Mouse (Mus musculus): ENCODE data around the gene Abca7.
"Not testable (repeated sequence)": the region's sequence is repeated elsewhere in the genome, so short reads cannot be mapped to it uniquely, and the experiment has no call there.

Abca7 gene

DNA sequence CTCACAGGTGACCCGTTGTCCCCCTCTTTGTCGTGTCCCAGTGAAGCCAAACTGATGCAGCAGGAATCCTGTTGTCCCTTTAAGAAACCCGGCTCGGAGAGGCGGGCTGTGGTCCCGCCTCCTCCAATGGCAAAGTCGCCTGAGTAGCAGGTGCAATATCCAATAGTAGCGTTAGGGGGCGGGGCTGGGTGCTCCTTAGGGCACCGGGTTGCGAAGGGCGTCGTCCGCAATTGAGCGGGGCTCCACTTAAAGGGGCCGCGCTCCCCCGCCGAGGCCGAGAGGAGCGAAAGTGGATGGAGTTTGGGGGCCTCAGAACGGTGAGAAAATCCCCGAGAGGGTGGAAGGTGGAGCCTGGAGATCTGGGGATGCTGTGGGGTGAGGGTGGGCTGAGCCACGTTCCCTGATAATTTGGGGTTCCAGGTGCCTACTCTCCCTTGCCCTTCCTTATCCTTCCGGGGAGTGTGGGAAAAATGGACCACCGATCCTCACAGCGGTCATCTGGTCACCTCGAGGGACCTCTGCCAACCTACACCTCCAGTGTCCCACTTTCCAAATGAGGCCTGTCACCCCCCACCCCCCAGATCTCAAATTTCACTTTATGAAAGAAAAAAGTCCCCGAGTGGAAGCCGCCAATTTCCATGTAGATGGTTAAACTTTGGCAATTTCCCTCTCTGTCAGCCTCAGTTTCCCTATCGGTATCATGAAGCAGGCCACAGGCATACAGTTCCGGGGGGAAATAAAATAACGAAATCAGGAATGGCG, at the start of gene Abca7:
Gene Abca7, plus strand, starts transcription at position 223 of the 762 bp plus-strand sequence.
- DNase-seq = peak; percentile 97

DNA sequence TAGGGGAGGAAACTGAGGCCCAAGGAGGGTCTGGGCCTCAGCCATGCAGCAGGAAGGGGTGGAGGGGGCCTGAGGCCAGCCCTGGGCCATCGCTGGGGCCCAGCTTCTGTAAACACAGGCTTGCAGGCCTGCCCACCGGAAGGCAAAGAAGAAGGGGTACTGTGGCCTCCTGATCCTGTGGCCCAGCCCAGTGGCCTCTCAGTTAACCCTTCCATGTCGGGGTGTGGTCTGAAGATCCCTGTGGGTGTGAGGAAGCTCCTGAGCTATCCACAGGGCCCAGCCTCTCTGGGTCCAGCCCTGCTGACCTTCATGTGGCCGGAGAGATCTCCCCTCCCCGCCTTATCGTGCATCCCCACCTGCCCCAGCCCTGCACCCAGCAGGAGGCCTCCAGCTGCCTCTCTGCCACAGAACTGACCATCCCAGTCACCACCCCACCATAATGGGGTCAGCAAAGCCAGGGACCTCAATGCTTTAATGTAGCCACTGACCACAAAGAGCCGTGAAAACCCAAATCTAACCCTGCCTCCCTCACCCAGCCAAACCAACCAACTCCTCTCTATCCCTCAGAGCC, 49.5 kb upstream of the Abca7 start:
- no peak for DNase-seq

DNA sequence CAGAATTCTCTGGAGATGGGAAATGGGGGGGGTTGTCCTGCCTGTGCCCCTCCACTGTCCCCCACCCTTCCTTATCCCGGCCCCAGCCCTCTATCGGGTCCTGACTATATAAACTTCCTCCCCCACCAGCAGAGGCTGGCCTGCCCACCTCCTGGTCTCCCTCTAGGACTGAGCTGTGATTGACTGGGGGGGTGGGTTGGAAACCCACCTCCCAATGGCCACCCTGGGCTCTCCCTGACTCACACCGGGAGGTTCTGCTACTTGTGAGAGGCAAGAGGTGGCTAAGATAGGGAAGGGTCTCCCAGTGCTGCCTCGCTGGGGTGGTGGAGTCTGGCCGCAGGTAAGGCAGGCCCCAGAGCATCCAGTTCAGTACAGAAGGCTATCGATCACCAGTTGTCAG, 48.8 kb upstream of the Abca7 start:
- no peak for DNase-seq

DNA sequence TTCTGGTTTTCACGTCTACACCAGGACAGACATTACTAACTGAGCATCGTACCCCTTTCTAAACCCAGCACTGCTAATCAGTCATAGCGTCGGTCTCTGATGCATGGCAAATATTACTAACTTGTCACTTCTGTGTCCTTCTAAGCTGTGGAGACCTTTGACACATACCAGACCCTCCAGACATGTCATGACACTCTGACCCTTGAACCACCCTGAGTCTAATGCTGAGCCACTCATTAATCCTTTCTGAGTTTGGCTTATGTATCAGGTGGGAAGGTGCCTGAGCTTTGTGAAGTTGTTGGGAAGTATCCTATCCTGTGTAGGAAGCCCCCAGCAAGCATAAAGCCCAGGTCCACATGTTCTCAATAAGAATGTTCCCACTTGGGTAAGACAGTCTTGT, 46.4 kb upstream of the Abca7 start:
- peak; percentile 77 for DNase-seq

DNA sequence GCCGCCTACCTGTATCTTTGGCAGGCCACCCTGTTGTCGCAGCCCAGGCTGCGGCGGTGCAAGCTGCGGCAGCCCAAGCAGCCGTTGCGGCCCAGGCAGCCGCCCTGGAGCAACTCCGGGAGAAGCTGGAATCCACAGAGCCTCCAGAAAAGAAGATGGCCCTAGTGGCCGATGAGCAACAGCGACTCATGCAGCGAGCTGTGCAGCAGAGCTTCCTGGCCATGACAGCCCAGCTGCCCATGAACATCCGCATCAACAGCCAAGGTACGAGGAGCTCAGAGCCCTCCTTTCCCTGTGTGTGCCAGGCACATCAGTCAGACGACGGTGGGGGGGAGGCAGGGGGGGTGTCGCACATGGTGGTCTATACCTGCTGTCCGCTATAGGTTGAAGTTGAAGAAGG, 45.6 kb upstream of the Abca7 start:
- DNase-seq = no peak

DNA sequence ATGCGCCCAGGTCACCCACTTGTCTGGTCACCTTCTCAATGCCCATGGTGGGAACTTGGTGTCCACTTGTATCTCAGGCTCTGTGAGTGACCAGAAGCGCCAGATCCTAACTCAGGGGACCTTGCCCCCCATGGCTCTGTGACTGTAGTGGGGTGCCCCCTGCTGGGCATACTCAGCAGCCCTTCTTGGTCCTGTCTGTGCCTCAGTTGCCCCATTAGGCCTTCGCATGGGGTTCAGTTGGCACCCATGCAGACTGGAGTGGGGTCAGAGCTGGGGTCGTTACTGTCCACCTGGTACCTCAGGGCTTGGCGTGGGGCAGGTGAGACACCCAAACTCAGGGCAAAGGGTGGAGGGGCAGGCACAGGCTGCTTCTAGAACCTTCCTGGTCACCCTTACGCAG, 42.3 kb upstream of the Abca7 start:
- DNase-seq = peak; percentile 63

DNA sequence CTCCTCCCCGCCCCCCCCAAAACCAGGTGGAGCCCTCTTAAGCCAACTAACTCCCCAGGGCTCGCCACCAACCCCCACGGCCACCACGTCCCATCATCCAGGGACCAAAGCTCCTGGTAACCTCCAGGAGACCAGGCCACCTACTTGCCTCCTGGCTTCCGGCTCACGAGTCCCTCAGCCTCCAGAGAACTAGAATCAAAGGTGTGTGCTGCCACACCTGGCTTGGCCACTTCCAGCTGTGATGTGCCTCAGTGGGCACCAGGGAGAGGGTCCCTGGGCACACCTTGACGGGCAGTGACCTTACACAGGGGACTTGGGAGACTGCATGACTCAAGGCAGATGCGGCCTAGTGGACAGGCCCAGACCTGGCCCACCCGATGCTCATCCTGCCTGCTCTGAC, 40.6 kb upstream of the Abca7 start:
- DNase-seq = no peak

DNA sequence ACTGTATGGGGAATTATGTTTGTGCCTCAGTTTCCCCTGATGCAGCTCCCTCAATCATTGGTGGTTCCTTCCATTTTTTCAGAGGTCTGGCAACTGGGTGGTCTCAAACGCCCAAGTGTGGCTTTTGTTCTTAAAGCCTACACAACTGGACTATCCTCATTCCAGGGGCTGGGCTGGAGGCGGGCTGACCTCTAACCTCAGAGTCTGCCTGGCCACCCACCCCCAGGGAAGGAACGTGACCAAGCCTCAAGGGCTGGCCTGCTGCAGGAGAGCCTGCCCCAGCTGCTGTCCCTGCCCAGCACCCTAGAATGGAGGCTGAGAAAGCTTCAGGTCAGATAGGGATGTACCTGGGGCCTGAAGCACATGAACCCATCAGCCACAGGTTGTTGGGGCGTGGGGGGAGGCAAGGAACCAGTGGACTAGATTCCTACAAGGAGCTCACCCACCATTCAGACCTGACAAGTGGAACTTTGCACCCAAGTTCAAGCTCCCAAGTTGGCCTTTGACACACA, 39.6 kb upstream of the Abca7 start:
- DNase-seq = no peak

DNA sequence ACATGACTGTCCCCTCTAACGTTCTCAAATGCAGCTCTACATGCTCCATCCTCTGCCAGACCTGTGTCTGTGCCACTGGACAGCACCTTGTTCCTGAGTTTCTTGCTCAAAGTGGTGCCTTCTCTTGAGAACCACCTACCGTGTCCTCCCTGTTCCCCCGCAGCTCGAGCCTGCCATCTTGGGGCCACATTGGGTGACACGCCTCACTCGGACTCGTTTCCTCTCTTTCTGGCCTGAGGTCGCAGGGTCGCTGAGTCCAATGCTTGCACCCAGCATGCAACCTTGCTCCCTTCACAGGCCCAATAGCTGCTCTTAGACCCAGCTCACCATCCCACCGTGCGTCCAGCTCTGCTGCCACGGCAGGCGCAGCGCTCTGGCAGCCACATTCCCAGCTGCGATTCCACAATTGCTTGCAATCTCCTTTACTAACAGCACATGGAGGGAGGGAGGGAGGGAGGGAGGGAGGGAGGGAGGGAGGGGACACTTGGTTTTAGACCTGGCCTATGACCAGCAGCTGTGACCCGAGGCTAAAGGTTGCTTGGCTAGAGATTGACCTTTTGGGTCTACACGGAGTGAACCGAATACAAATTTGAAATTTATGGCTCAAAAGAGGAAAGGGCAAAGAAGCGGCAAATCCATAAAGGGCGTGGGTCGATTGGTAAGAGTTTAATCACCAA, 38.0 kb upstream of the Abca7 start:
- DNase-seq = peak; percentile 93

DNA sequence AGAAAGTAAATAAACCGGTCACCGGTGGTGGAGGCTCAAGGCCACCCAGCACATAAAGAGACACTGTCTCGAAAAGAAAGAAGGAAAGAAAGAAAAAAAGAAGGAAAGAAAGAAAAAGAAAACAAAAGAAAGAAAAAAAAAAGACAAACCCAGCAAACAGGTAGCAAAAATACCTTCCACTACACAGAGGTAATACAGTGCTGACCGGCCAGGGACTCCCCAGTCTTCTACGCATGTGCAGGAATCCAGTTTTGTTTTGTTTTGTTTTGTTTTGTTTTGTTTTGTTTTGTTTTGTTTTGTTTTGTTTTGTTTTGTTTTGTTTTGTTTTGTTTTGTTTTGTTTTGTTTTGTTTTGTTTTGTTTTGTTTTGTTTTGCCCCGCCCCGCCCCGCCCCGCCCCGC, 36.9 kb upstream of the Abca7 start:
- not testable (repeated sequence) for DNase-seq

DNA sequence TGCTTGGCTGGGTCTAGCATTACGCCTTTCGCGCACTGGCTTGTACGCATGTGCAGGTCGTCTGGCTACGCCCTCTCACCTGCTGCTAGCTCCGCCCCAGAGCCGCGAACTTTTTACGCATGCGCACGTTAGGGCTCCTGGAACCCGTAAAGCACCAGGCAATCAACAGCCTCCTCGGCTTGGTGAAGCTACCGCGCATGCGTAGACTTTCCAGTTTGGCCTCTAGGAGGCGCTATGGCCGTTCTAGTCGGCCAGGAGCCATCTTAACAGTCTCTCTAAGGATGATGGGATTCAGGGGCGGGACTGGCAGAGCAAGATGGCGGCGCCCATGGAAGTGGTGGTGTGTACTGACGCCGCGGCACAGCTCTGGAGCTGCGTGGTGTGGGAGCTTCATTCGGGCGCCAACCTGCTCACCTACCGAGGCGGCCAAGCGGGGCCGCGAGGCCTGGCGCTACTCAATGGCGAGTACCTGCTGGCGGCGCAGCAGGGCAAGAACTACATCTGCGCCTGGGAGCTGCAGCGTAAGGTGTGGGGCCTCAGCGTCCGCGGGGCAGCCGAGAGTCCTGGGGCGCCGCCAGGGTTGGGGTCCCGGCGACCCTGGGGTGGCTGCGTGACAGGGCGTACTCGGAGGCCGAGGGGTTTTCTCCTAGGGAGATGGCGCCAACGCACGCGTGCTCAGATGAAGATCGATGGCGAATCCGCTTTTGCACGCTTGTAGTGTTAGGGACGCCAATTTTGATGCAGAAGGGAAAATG, 36.3 kb upstream of the Abca7 start, which contains the start of gene Wdr18:
Gene Wdr18, plus strand, starts transcription at position 306 of the 755 bp plus-strand sequence.
- DNase-seq = peak; percentile 100

DNA sequence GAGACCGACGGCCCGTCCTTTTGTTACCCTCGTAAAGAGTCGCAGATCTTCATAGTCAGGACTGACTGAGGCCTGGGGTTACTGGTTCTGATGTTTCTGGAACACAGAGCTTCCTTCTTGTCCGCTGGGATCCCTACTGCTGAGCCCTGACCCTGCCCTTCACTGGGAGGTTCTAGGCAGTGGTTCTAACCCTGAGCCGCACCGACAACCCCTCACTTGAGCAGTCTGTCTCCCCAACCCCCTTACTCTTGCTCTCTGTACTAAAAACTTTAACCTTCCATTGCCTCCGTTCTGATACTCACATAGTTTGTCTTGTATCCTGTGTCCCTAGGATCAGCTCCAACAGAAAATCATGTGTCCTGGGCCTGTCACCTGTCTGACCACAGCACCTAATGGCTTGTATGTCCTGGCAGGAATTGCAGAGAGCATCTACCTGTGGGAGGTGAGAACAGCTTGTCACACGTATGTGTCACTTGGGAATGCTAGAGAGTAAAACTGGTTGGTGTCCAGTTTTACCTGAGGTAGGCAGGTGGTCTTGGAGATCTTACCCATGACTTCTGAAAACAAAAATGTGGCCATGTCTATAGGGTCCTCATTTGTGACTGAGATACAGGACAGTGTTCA, 35.5 kb upstream of the Abca7 start:
- DNase-seq = no peak

DNA sequence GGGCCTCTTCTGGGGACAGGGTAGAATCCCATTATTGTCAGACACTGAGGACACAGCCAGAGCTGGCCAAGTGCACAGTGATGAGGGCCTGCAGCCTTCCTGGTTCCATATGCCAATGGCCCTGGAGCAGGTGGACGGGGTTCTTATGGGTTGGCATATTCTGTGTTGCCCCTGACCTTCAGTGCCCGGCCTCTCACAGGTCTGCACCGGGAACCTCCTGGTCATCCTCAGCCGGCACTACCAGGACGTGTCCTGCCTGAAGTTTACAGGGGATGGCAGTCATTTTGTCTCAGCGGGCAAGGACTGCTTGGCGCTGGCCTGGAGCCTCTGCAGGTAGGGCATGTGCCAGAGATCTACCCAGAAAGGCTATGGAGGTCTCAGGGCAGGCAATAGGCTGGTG, 31.6 kb upstream of the Abca7 start:
- no peak for DNase-seq

DNA sequence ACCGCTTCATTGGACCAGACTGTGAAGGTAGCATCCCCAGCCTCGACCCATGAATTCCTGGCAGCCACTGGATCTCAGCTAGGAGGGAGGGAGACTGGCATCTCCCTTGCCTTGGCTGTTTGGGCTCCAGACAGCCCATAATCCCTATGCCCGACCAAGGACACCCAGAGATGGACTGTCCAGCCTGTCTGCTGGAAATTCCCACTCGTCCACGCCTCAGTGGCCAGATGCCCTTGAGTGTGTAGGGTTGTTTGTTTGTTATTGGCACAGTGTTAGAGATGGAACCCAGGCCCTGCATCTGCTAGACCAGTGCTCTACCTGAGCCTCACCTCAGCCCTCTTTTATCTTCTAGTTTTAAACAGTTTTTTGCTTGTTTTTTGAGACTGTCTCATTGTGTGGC, 31.0 kb upstream of the Abca7 start:
- DNase-seq = no peak

DNA sequence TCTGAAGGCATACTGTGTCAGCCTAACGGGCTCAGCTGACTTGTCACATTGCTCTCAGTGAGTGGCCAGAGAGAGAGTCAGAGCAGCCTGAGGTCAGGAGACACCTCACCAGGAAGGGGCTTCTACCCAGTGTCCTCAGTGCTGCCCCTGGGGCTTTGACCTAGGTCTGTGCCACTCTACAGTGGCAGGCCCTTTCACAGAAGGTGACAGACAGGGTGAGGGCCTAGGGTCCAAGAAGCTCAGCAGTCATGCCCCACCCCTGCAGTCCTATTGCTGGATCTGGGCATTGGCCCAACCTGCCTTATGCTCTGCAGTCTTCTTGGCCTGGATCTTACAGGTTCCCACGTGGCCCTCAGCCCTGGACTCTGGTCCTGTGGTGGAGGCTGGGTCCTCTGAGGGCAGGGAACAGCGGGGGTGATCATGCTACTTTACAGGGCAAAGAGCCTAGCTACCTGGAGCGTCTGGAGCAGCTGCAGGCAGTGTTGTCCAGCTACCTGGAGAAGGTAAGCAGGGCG, 29.4 kb upstream of the Abca7 start:
- peak; percentile 95 for DNase-seq

DNA sequence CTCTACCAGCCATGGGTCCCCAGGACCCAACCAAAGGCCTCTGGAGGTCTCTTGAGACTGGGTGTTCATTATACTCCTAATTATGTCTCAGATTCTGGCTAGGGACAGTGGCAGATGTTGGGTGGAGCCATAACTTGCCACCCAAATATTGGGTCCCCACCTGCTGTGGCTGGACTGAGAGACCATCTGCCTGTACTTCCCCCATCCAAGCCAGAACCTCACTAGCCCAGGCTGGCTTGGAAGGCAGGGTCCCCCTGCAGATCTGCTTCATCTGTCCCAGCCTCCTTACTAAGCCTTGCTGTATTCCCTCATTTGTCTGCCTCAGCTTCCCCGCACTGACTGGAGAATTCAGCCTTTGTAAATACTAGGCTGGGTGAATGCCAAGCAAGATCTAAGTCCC, 28.1 kb upstream of the Abca7 start:
- no peak for DNase-seq

DNA sequence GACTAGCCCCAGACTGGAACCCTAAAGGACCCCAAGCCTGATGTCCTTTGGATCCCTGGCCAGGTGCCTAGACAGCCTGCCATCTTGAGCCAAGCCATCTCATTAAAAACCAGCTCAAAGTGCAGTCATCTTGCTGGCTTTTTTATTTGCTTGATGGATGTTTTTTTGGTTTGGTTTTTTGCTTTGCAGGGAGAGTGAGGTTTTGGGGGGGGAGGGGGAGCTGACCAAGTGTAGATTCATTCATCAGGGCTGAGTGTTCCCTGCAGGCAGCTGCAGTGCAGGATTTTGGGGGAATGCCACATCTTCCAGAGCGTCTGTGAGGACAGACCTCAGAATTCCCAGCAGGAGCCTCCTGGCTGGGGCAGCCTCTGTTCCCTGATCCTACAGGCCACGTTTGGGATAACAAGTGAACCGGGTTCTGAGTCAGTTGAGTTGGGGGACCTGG, 27.1 kb upstream of the Abca7 start:
- DNase-seq = peak; percentile 80

DNA sequence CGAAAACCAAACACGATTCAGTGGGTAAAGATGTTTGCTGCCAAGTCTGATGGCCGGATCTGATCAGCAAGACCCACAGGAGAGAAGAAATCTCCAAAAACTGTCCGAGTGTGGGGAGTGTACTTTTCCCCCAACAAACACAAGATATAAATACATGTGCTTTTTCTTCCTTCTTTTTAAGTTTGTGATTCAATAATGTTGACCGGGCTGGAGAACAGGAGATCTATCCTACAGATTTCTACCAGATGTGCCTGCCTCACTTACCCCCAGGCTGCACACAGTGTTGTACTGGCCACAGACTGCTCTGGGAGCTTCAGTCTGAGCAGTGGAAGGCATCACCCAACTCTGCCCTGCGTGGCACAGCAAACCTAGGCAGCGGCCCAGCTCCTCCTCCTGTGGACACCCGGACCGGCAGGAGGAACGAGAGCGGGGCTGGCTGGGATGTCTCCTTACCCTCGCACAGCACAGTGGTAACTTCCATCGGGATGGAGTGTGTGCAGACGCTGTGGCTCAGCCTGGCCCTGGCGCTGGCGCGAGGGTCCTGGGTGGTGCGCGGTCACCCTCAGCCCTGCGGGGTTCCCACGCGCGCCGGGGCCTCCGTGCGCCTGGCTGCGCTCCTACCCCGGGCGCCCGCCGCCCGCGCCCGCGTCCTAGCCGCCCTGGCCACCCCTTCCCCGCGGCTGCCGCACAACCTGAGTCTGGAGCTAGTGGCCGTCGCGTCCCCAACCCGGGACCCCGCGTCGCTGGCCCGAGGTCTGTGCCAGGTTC, 25.7 kb upstream of the Abca7 start, which contains the start of gene Grin3b:
Gene Grin3b, plus strand, starts transcription at position 301 of the 768 bp plus-strand sequence.
- DNase-seq = no peak

DNA sequence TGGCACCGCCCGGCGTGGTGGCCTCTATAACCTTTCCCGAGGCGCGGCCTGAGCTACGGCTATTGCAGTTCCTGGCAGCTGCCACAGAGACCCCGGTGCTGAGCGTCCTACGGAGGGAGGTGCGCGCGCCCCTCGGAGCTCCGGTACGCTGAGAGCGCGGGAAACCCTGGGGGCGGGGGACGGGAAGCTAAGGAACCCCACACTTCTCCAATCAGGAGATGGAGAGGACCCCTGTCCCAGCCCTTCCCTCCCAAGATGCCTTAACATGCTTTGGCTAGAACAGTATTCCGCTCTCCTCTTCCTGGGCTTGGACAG, 25.2 kb upstream of the Abca7 start:
- no peak for DNase-seq

DNA sequence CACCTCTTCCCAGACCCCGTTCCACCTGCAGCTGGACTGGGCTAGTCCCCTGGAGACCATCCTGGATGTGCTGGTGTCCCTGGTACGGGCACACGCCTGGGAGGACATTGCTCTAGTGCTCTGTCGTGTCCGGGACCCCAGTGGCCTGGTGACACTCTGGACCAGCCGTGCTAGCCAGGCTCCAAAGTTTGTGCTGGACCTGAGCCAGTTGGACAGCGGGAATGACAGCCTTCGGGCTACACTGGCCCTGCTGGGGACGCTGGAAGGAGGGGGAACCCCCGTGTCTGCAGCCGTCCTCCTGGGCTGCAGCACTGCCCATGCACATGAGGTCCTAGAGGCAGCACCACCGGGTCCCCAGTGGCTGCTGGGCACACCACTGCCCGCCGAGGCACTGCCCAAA, 23.5 kb upstream of the Abca7 start:
- DNase-seq = no peak

DNA sequence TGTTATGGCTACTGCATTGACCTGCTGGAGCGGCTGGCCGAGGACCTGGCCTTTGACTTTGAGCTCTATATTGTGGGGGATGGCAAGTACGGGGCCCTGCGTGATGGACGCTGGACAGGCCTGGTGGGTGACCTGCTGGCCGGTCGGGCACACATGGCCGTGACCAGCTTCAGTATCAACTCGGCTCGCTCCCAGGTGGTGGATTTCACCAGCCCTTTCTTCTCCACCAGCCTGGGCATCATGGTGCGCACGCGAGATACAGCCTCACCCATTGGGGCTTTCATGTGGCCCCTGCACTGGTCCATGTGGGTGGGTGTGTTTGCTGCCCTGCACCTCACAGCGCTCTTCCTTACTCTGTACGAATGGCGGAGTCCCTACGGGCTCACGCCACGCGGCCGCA, 22.2 kb upstream of the Abca7 start:
- DNase-seq = no peak

DNA sequence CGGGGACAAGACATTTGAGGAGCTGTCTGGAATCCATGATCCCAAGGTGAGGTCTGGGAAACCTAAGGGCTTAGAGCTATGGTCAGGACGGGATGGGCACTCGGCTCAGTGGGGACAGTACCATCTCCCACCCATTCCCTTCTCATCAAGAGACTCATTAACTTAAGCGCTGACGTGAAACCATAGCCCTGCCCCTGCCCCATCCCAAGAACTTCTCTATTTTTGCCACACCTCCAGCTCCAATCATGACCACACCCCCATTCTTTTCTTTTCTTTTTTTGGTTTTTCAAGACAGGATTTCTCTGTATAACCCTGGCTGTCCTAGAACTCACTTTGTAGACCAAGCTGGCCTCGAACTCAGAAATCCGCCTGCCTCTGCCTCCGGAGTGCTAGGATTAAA, 21.6 kb upstream of the Abca7 start:
- no peak for DNase-seq

Measured in kidney, adult 9 months (tissue).